Mouse (Mus musculus): ENCODE data around the gene Metrnl.

GRCm38 (mm10) chr11:121670926-121671325 lies 30.4 kb upstream of the Metrnl start:
- TF ChIP-seq CTCF (IDR thresholded peaks at IDR 0.05) (no peak), EP300 (IDR thresholded peaks at IDR 0.05) (no peak)
